Mouse (Mus musculus) forebrain, postnatal 0 days (tissue): Measurements from ENCODE around the gene Lef1. TPM values are rescaled to one million over a fixed set of nuclear protein-coding genes. Genes with fewer than 3 reads are reported as not detected.

Source experiments
- ATAC-seq: fragments of 200-750 bp; cut with Nextera tagmentation; 2 replicates; pipeline ENCODE4 v1.8.0; 2017; ENCODE audit warnings: mild to moderate bottlenecking, moderate library complexity
- DNase-seq: peaks from one replicate; pipeline ENCODE4 v3.0.0-alpha.2; 2015
- H3K27ac ChIP-seq: fragments of 300-500 bp; sonication (generic); 2 replicates; pipeline ENCODE4 v1.5.1; 2014; ENCODE audit warnings: low read depth, mild to moderate bottlenecking, antibody characterized with exemption, low read length, moderate library complexity, mixed read lengths
- H3K27me3 ChIP-seq: fragments of 300-500 bp; sonication (generic); 2 replicates; pipeline ENCODE4 v1.6.1; 2014; ENCODE audit warnings: mild to moderate bottlenecking, low read length, mixed read lengths; ENCODE audit not compliant: insufficient read depth
- H3K36me3 ChIP-seq: fragments of 300-500 bp; sonication (generic); 2 replicates; pipeline ENCODE4 v1.6.1; 2014; ENCODE audit warnings: mild to moderate bottlenecking, moderate library complexity; ENCODE audit not compliant: insufficient read depth
- H3K4me1 ChIP-seq: fragments of 300-500 bp; sonication (generic); 2 replicates; pipeline ENCODE4 v1.6.1; 2014; ENCODE audit warnings: antibody characterized with exemption; ENCODE audit not compliant: insufficient read depth
- H3K4me2 ChIP-seq: fragments of 300-500 bp; sonication (generic); 2 replicates; pipeline ENCODE4 v1.6.1; 2014; ENCODE audit warnings: low read depth, mild to moderate bottlenecking, moderate library complexity
- H3K4me3 ChIP-seq: fragments of 300-500 bp; sonication (generic); 2 replicates; pipeline ENCODE4 v1.5.1; 2014; ENCODE audit warnings: low read depth, low read length, mixed read lengths
- H3K9ac ChIP-seq: fragments of 300-500 bp; sonication (generic); 2 replicates; pipeline ENCODE4 v1.6.1; 2014; ENCODE audit warnings: mild to moderate bottlenecking
- H3K9me3 ChIP-seq: fragments of 300-500 bp; sonication (generic); 2 replicates; pipeline ENCODE4 v1.6.1; 2016; ENCODE audit warnings: low read length
- CTCF ChIP-seq: sonication (generic); IDR thresholded peaks from 2 replicates; pipeline ENCODE4 v1.5.1; 2016; ENCODE audit warnings: antibody characterized with exemption, control low read depth, low read depth
- WGBS: fragments of 180-500 bp; shearing (Covaris S2); extraction: QIAGEN DNeasy Blood & Tissue Kit; methylation state at CpG from one replicate; pipeline ENCODE4 v1.1.7; 2014; 5-methylcytosine and 5-hydroxymethylcytosine counted together
- polyA plus RNA-seq: library from polyadenylated mRNA; unstranded; fragments of >200 nt; fragmentation: Nextera tagmentation; extraction: Ambion mirVana; gene quantifications from 2 replicates; pipeline ENCODE4 v1.2.1, GENCODE M21; 2015
- total RNA-seq: library from RNA; depleted of rRNA; stranded (reverse); fragments of >200 nt; gene quantifications from 2 replicates; pipeline ENCODE4 v1.2.3, GENCODE M21; 2014

Gene Lef1
- total and polyA plus RNA-seq, 2 experiments from 2014 or later = 12.1 to 15.3 TPM

- no peak for DNase-seq
- Histone ChIP-seq H3K9me3 (no peaks in the 10 kb centered on the region), H3K27ac (no peak overlapping the region), H3K4me3 (no peak overlapping the region), H3K27me3 (no peaks in the 10 kb centered on the region), H3K4me1 (no peaks in the 10 kb centered on the region), H3K9ac (no peak overlapping the region), H3K4me2 (no peak overlapping the region), H3K36me3 (no peaks in the 10 kb centered on the region)
- WGBS = 76% methylated on average over 7 of the region's 7 CpGs
- no peak for ATAC-seq
- no peak for TF ChIP-seq CTCF
Measured at GRCm38 (mm10) chr3:131155066-131155465, 44.8 kb downstream of the Lef1 start.

- TF ChIP-seq CTCF = no peak
- DNase-seq (no peak), ATAC-seq (no peak)
- H3K9ac ChIP-seq = no peak overlapping the region
- no peaks in the 10 kb centered on the region for H3K36me3 ChIP-seq
- H3K4me2 ChIP-seq = no peak overlapping the region
- H3K27me3 ChIP-seq = no peaks in the 10 kb centered on the region
- H3K27ac ChIP-seq = no peak overlapping the region
- H3K4me3 ChIP-seq = no peak overlapping the region
- H3K4me1 ChIP-seq = 0 out of 2 replicates have a peak, but pooled peaks cover 1% of the 10 kb centered on the region
- 41% methylated on average over 3 of the region's 3 CpGs for WGBS
- H3K9me3 ChIP-seq = no peaks in the 10 kb centered on the region
Measured at GRCm38 (mm10) chr3:131155657-131156056, 45.4 kb downstream of the Lef1 start.

GRCm38 (mm10) chr3:131156377-131156776 lies 46.1 kb downstream of the Lef1 start:
- DNase-seq (no peak), ATAC-seq (no peak)
- peaks cover 7% of the 10 kb centered on the region; the same call in 1 of the 2 replicates for H3K4me1 ChIP-seq
- H3K9me3 ChIP-seq = no peaks in the 10 kb centered on the region
- H3K9ac ChIP-seq = no peak overlapping the region
- no peak overlapping the region for H3K4me3 ChIP-seq
- TF ChIP-seq CTCF = no peak
- H3K27me3 ChIP-seq = no peaks in the 10 kb centered on the region
- no peak overlapping the region for H3K27ac ChIP-seq
- no peaks in the 10 kb centered on the region for H3K36me3 ChIP-seq
- WGBS = 40% methylated on average over 11 of the region's 11 CpGs
- no peak overlapping the region for H3K4me2 ChIP-seq

GRCm38 (mm10) chr3:131157471-131157870 lies 47.2 kb downstream of the Lef1 start:
- peak; percentile 35; the same call in 1 of the 2 replicates for ATAC-seq
- Histone ChIP-seq H3K27me3 (no peaks in the 10 kb centered on the region), H3K4me1 (peaks cover 7% of the 10 kb centered on the region; the same call in 1 of the 2 replicates)

GRCm38 (mm10) chr3:131159204-131159760 lies 49.0 kb downstream of the Lef1 start:
- WGBS = 25% methylated on average over 12 of the region's 12 CpGs

More at GRCm38 (mm10) chr3:131157471-131157870, 47.2 kb downstream of the Lef1 start:
- WGBS = 48% methylated on average over 7 of the region's 7 CpGs
- DNase-seq = no peak
- no peak overlapping the region for H3K4me2 ChIP-seq
- TF ChIP-seq CTCF = no peak
- no peaks in the 10 kb centered on the region for H3K36me3 ChIP-seq
- no peaks in the 10 kb centered on the region for H3K9me3 ChIP-seq
- no peak overlapping the region for H3K4me3 ChIP-seq
- H3K27ac ChIP-seq = no peak overlapping the region
- H3K9ac ChIP-seq = no peak overlapping the region

GRCm38 (mm10) chr3:131159881-131160615 lies 49.8 kb downstream of the Lef1 start:
- DNase-seq (no peak), ATAC-seq (no peak)
- Histone ChIP-seq H3K9me3 (no peaks in the 10 kb centered on the region), H3K27me3 (no peaks in the 10 kb centered on the region), H3K9ac (no peak overlapping the region), H3K4me1 (peaks cover 7% of the 10 kb centered on the region; the same call in 1 of the 2 replicates), H3K27ac (no peak overlapping the region), H3K4me2 (no peak overlapping the region), H3K36me3 (no peaks in the 10 kb centered on the region), H3K4me3 (no peak overlapping the region)
- no peak for TF ChIP-seq CTCF
- WGBS = 35% methylated on average over 14 of the region's 14 CpGs

More at GRCm38 (mm10) chr3:131159204-131159760, 49.0 kb downstream of the Lef1 start:
- H3K9me3 ChIP-seq = no peaks in the 10 kb centered on the region
- TF ChIP-seq CTCF = no peak
- H3K4me1 ChIP-seq = peaks cover 7% of the 10 kb centered on the region; the same call in 1 of the 2 replicates
- H3K36me3 ChIP-seq = no peaks in the 10 kb centered on the region
- H3K4me3 ChIP-seq = no peak overlapping the region
- H3K27me3 ChIP-seq = no peaks in the 10 kb centered on the region
- H3K27ac ChIP-seq = no peak overlapping the region
- no peak overlapping the region for H3K9ac ChIP-seq
- no peak overlapping the region for H3K4me2 ChIP-seq
- ATAC-seq (no peak), DNase-seq (no peak)

- Histone ChIP-seq H3K27me3 (no peaks in the 10 kb centered on the region), H3K9me3 (no peaks in the 10 kb centered on the region), H3K9ac (no peak overlapping the region), H3K4me2 (no peak overlapping the region), H3K4me3 (no peak overlapping the region), H3K4me1 (peaks cover 7% of the 10 kb centered on the region; the same call in 1 of the 2 replicates), H3K36me3 (no peaks in the 10 kb centered on the region), H3K27ac (no peak overlapping the region)
- WGBS = 30% methylated on average over 7 of the region's 7 CpGs
- no peak for TF ChIP-seq CTCF
- ATAC-seq = no peak; the same call in 1 of the 2 replicates
- no peak for DNase-seq
Measured at GRCm38 (mm10) chr3:131160921-131161320, 50.6 kb downstream of the Lef1 start.
